Mouse (Mus musculus): ENCODE results near the gene St6gal1. TPM values are rescaled to one million over a fixed set of nuclear protein-coding genes. Genes with fewer than 3 reads are reported as not detected.

The St6gal1 gene
- polyA plus RNA-seq, 2 experiments: 10.5 to 10.6 TPM

GRCm38 (mm10) chr16:23254062-23254461 lies 29.5 kb downstream of the St6gal1 start:
- Histone ChIP-seq H3K27me3 (ENCODE audit: control insufficient read depth, insufficient read depth, low read length) (no peaks in the 10 kb centered on the region), H3K9me3 (ENCODE audit: control insufficient read depth, low read length) (no peaks in the 10 kb centered on the region), H3K4me2 (ENCODE audit: low read depth) (no peak overlapping the region), H3K4me3 (ENCODE audit: insufficient read depth in 1 of 2, low read depth in 2 of 2, low read length in 2 of 2) (no peak overlapping the region), H3K9ac (replicated peaks) (no peak overlapping the region), H3K36me3 (replicated peaks; ENCODE audit: control insufficient read depth, insufficient read depth, low read depth) (no peaks in the 10 kb centered on the region), H3K27ac (no peak overlapping the region), H3K4me1 (replicated peaks; ENCODE audit: control insufficient read depth in 2 of 2, insufficient read depth in 2 of 2, low read length in 1 of 2) (no peaks in the 10 kb centered on the region)
- ATAC-seq (ENCODE audit: insufficient read depth) (no peak), DNase-seq (ENCODE audit: low read depth in 3 of 3, low spot score in 3 of 3) (no peak)
- 39% methylated on average over 1 of the region's 1 CpGs for WGBS (ENCODE audit: insufficient replicate concordance)
- no peak for TF ChIP-seq CTCF (IDR thresholded peaks at IDR 0.05; ENCODE audit: low read depth)
- TF ChIP-seq EP300 (IDR thresholded peaks at IDR 0.05; ENCODE audit: low read depth): no peak

- Histone ChIP-seq H3K4me1 (replicated peaks; ENCODE audit: control insufficient read depth in 2 of 2, insufficient read depth in 2 of 2, low read length in 1 of 2) (no peaks in the 10 kb centered on the region), H3K27me3 (ENCODE audit: control insufficient read depth, insufficient read depth, low read length) (no peaks in the 10 kb centered on the region; the same call in 1 of the 2 replicates), H3K9me3 (ENCODE audit: control insufficient read depth, low read length) (no peaks in the 10 kb centered on the region), H3K4me3 (ENCODE audit: insufficient read depth in 1 of 2, low read depth in 2 of 2, low read length in 2 of 2) (no peak overlapping the region), H3K9ac (replicated peaks) (no peak overlapping the region), H3K4me2 (ENCODE audit: low read depth) (no peak overlapping the region), H3K27ac (no peak overlapping the region), H3K36me3 (replicated peaks; ENCODE audit: control insufficient read depth, insufficient read depth, low read depth) (no peaks in the 10 kb centered on the region)
- TF ChIP-seq CTCF (IDR thresholded peaks at IDR 0.05; ENCODE audit: low read depth) (no peak), EP300 (IDR thresholded peaks at IDR 0.05; ENCODE audit: low read depth) (no peak)
- WGBS (ENCODE audit: insufficient replicate concordance): 51% methylated on average over 7 of the region's 7 CpGs
- ATAC-seq (ENCODE audit: insufficient read depth): no peak
- no peak for DNase-seq (ENCODE audit: low read depth in 3 of 3, low spot score in 3 of 3)
Measured at GRCm38 (mm10) chr16:23256638-23257037, 32.1 kb downstream of the St6gal1 start.

- WGBS (ENCODE audit: insufficient replicate concordance): 26% methylated on average over 7 of the region's 7 CpGs
Measured at GRCm38 (mm10) chr16:23258429-23258822, 33.9 kb downstream of the St6gal1 start.

GRCm38 (mm10) chr16:23258823-23259457 lies 34.4 kb downstream of the St6gal1 start:
- Histone ChIP-seq H3K36me3 (replicated peaks; ENCODE audit: control insufficient read depth, insufficient read depth, low read depth) (no peaks in the 10 kb centered on the region), H3K27ac (no peak overlapping the region), H3K27me3 (ENCODE audit: control insufficient read depth, insufficient read depth, low read length) (no peaks in the 10 kb centered on the region; the same call in 1 of the 2 replicates), H3K4me2 (ENCODE audit: low read depth) (no peak overlapping the region), H3K4me1 (replicated peaks; ENCODE audit: control insufficient read depth in 2 of 2, insufficient read depth in 2 of 2, low read length in 1 of 2) (no peaks in the 10 kb centered on the region), H3K9ac (replicated peaks) (no peak overlapping the region), H3K9me3 (ENCODE audit: control insufficient read depth, low read length) (no peaks in the 10 kb centered on the region), H3K4me3 (ENCODE audit: insufficient read depth in 1 of 2, low read depth in 2 of 2, low read length in 2 of 2) (no peak overlapping the region)
- TF ChIP-seq EP300 (IDR thresholded peaks at IDR 0.05; ENCODE audit: low read depth) (no peak), CTCF (IDR thresholded peaks at IDR 0.05; ENCODE audit: low read depth) (no peak)
- ATAC-seq (ENCODE audit: insufficient read depth) (no peak), DNase-seq (ENCODE audit: low read depth in 3 of 3, low spot score in 3 of 3) (no peak)
- 25% methylated on average over 4 of the region's 4 CpGs for WGBS (ENCODE audit: insufficient replicate concordance)

More at GRCm38 (mm10) chr16:23258429-23258822, 33.9 kb downstream of the St6gal1 start:
- DNase-seq (ENCODE audit: low read depth in 3 of 3, low spot score in 3 of 3) (no peak), ATAC-seq (ENCODE audit: insufficient read depth) (no peak)
- no peak overlapping the region for H3K9ac ChIP-seq (replicated peaks)
- TF ChIP-seq EP300 (IDR thresholded peaks at IDR 0.05; ENCODE audit: low read depth) (no peak), CTCF (IDR thresholded peaks at IDR 0.05; ENCODE audit: low read depth) (no peak)
- H3K4me2 ChIP-seq (ENCODE audit: low read depth): no peak overlapping the region
- H3K27ac ChIP-seq: no peak overlapping the region
- H3K4me1 ChIP-seq (replicated peaks; ENCODE audit: control insufficient read depth in 2 of 2, insufficient read depth in 2 of 2, low read length in 1 of 2): no peaks in the 10 kb centered on the region
- no peaks in the 10 kb centered on the region; the same call in 1 of the 2 replicates for H3K27me3 ChIP-seq (ENCODE audit: control insufficient read depth, insufficient read depth, low read length)
- H3K9me3 ChIP-seq (ENCODE audit: control insufficient read depth, low read length): no peaks in the 10 kb centered on the region
- H3K36me3 ChIP-seq (replicated peaks; ENCODE audit: control insufficient read depth, insufficient read depth, low read depth): no peaks in the 10 kb centered on the region
- H3K4me3 ChIP-seq (ENCODE audit: insufficient read depth in 1 of 2, low read depth in 2 of 2, low read length in 2 of 2): no peak overlapping the region

- H3K27me3 ChIP-seq (ENCODE audit: control insufficient read depth, insufficient read depth, low read length): no peaks in the 10 kb centered on the region; the same call in 1 of the 2 replicates
- no peaks in the 10 kb centered on the region for H3K36me3 ChIP-seq (replicated peaks; ENCODE audit: control insufficient read depth, insufficient read depth, low read depth)
- 31% methylated on average over 3 of the region's 3 CpGs for WGBS (ENCODE audit: insufficient replicate concordance)
- H3K4me2 ChIP-seq (ENCODE audit: low read depth): no peak overlapping the region
- TF ChIP-seq EP300 (IDR thresholded peaks at IDR 0.05; ENCODE audit: low read depth): no peak
- TF ChIP-seq CTCF (IDR thresholded peaks at IDR 0.05; ENCODE audit: low read depth): no peak
- H3K9ac ChIP-seq (replicated peaks): no peak overlapping the region
- ATAC-seq (ENCODE audit: insufficient read depth) (no peak), DNase-seq (ENCODE audit: low read depth in 3 of 3, low spot score in 3 of 3) (no peak)
- no peaks in the 10 kb centered on the region for H3K9me3 ChIP-seq (ENCODE audit: control insufficient read depth, low read length)
- H3K4me1 ChIP-seq (replicated peaks; ENCODE audit: control insufficient read depth in 2 of 2, insufficient read depth in 2 of 2, low read length in 1 of 2): no peaks in the 10 kb centered on the region
- H3K4me3 ChIP-seq (ENCODE audit: insufficient read depth in 1 of 2, low read depth in 2 of 2, low read length in 2 of 2): no peak overlapping the region
- H3K27ac ChIP-seq: no peak overlapping the region
Measured at GRCm38 (mm10) chr16:23259580-23259979, 35.0 kb downstream of the St6gal1 start.
